Mouse (Mus musculus): ENCODE measurements at regions not wholly inside any gene's neighbourhood (a gene's known extent, or its start where the extent isn't known, plus 50 kb on each side); places are given as distances from the start of the nearest gene placed in this dataset.
A peak's percentile ranks its signal among the peaks of the same experiment; 100 is the strongest.

GRCm38 (mm10) chr8:127909580-127909979, 448.8 kb upstream of the Nrp1 start:
- no peak for DNase-seq (ENCODE audit: low read depth)
- TF ChIP-seq CTCF (IDR thresholded peaks at IDR 0.05; ENCODE audit: borderline replicate concordance, extremely low read depth, insufficient read depth, insufficient read length), result no peak
- no peak for TF ChIP-seq POLR2A (IDR thresholded peaks at IDR 0.05; ENCODE audit: borderline replicate concordance, extremely low read depth, insufficient read depth, insufficient read length, poor library complexity, severe bottlenecking)

- DNase-seq (ENCODE audit: low read depth), result no peak
- TF ChIP-seq CTCF (IDR thresholded peaks at IDR 0.05; ENCODE audit: borderline replicate concordance, extremely low read depth, insufficient read depth, insufficient read length) (no peak), POLR2A (IDR thresholded peaks at IDR 0.05; ENCODE audit: borderline replicate concordance, extremely low read depth, insufficient read depth, insufficient read length, poor library complexity, severe bottlenecking) (no peak)
Measured at GRCm38 (mm10) chr8:127914086-127914485, 444.3 kb upstream of the Nrp1 start.

- TF ChIP-seq CTCF (IDR thresholded peaks at IDR 0.05; ENCODE audit: borderline replicate concordance, extremely low read depth, insufficient read depth, insufficient read length) (no peak), POLR2A (IDR thresholded peaks at IDR 0.05; ENCODE audit: borderline replicate concordance, extremely low read depth, insufficient read depth, insufficient read length, poor library complexity, severe bottlenecking) (no peak)
- DNase-seq (ENCODE audit: low read depth), result no peak
Measured at GRCm38 (mm10) chr8:127914914-127915313, 443.5 kb upstream of the Nrp1 start.

- peak; percentile 18 for DNase-seq (ENCODE audit: low read depth)
- TF ChIP-seq POLR2A (IDR thresholded peaks at IDR 0.05; ENCODE audit: borderline replicate concordance, extremely low read depth, insufficient read depth, insufficient read length, poor library complexity, severe bottlenecking) (no peak), CTCF (IDR thresholded peaks at IDR 0.05; ENCODE audit: borderline replicate concordance, extremely low read depth, insufficient read depth, insufficient read length) (no peak)
Measured at GRCm38 (mm10) chr8:127915591-127916028, 442.8 kb upstream of the Nrp1 start.

- no peak for DNase-seq (ENCODE audit: low read depth)
- TF ChIP-seq CTCF (IDR thresholded peaks at IDR 0.05; ENCODE audit: borderline replicate concordance, extremely low read depth, insufficient read depth, insufficient read length) (no peak), POLR2A (IDR thresholded peaks at IDR 0.05; ENCODE audit: borderline replicate concordance, extremely low read depth, insufficient read depth, insufficient read length, poor library complexity, severe bottlenecking) (no peak)
Measured at GRCm38 (mm10) chr8:127921925-127922324, 436.5 kb upstream of the Nrp1 start.

- TF ChIP-seq CTCF (IDR thresholded peaks at IDR 0.05; ENCODE audit: borderline replicate concordance, extremely low read depth, insufficient read depth, insufficient read length), result no peak
- no peak for TF ChIP-seq POLR2A (IDR thresholded peaks at IDR 0.05; ENCODE audit: borderline replicate concordance, extremely low read depth, insufficient read depth, insufficient read length, poor library complexity, severe bottlenecking)
- DNase-seq (ENCODE audit: low read depth), result no peak
Measured at GRCm38 (mm10) chr8:127923321-127923720, 435.1 kb upstream of the Nrp1 start.

GRCm38 (mm10) chr8:127932276-127932675, 426.1 kb upstream of the Nrp1 start:
- no peak for TF ChIP-seq CTCF (IDR thresholded peaks at IDR 0.05; ENCODE audit: borderline replicate concordance, extremely low read depth, insufficient read depth, insufficient read length)
- TF ChIP-seq POLR2A (IDR thresholded peaks at IDR 0.05; ENCODE audit: borderline replicate concordance, extremely low read depth, insufficient read depth, insufficient read length, poor library complexity, severe bottlenecking), result no peak
- peak; percentile 66 for DNase-seq (ENCODE audit: low read depth)

GRCm38 (mm10) chr8:127936792-127937435, 421.5 kb upstream of the Nrp1 start:
- TF ChIP-seq POLR2A (IDR thresholded peaks at IDR 0.05; ENCODE audit: borderline replicate concordance, extremely low read depth, insufficient read depth, insufficient read length, poor library complexity, severe bottlenecking) (no peak), CTCF (IDR thresholded peaks at IDR 0.05; ENCODE audit: borderline replicate concordance, extremely low read depth, insufficient read depth, insufficient read length) (no peak)
- peak; percentile 86 for DNase-seq (ENCODE audit: low read depth)

GRCm38 (mm10) chr8:127939284-127939985, 419.0 kb upstream of the Nrp1 start:
- TF ChIP-seq POLR2A (IDR thresholded peaks at IDR 0.05; ENCODE audit: borderline replicate concordance, extremely low read depth, insufficient read depth, insufficient read length, poor library complexity, severe bottlenecking) (no peak), CTCF (IDR thresholded peaks at IDR 0.05; ENCODE audit: borderline replicate concordance, extremely low read depth, insufficient read depth, insufficient read length) (no peak)
- DNase-seq (ENCODE audit: low read depth), result peak; percentile 85

- DNase-seq (ENCODE audit: low read depth), result peak; percentile 62
- TF ChIP-seq CTCF (IDR thresholded peaks at IDR 0.05; ENCODE audit: borderline replicate concordance, extremely low read depth, insufficient read depth, insufficient read length) (no peak), POLR2A (IDR thresholded peaks at IDR 0.05; ENCODE audit: borderline replicate concordance, extremely low read depth, insufficient read depth, insufficient read length, poor library complexity, severe bottlenecking) (no peak)
Measured at GRCm38 (mm10) chr8:127939986-127940359, 418.4 kb upstream of the Nrp1 start.

- no peak for TF ChIP-seq POLR2A (IDR thresholded peaks at IDR 0.05; ENCODE audit: borderline replicate concordance, extremely low read depth, insufficient read depth, insufficient read length, poor library complexity, severe bottlenecking)
- TF ChIP-seq CTCF (IDR thresholded peaks at IDR 0.05; ENCODE audit: borderline replicate concordance, extremely low read depth, insufficient read depth, insufficient read length), result no peak
- no peak for DNase-seq (ENCODE audit: low read depth)
Measured at GRCm38 (mm10) chr8:127942319-127942718, 416.1 kb upstream of the Nrp1 start.

Measured in brain, embryonic 14.5 days (tissue).